Mouse (Mus musculus) hindbrain, postnatal 0 days (tissue): Measurements from ENCODE around the gene Rprd1b. TPM values are rescaled to one million over a fixed set of nuclear protein-coding genes. Genes with fewer than 3 reads are reported as not detected.

Experiments used
- ATAC-seq: fragments of 200-750 bp; cut with Nextera tagmentation; 2 replicates; pipeline ENCODE4 v1.8.0; 2017; ENCODE audit warnings: mild to moderate bottlenecking, moderate TSS enrichment, moderate library complexity
- DNase-seq: peaks from one replicate; pipeline ENCODE4 v3.0.0-alpha.2; 2015; ENCODE audit warnings: low spot score
- H3K27ac ChIP-seq: fragments of 300-500 bp; sonication (generic); 2 replicates; pipeline ENCODE4 v1.5.1; 2014; ENCODE audit warnings: mild to moderate bottlenecking
- H3K27me3 ChIP-seq: fragments of 300-500 bp; sonication (generic); 2 replicates; pipeline ENCODE4 v1.6.1; 2014; ENCODE audit warnings: low read length, mixed read lengths; ENCODE audit not compliant: insufficient read depth
- H3K36me3 ChIP-seq: fragments of 300-500 bp; sonication (generic); 2 replicates; pipeline ENCODE4 v1.6.1; 2014; ENCODE audit warnings: low read length, mixed read lengths; ENCODE audit not compliant: insufficient read depth
- H3K4me1 ChIP-seq: fragments of 300-500 bp; sonication (generic); 2 replicates; pipeline ENCODE4 v1.6.1; 2014; ENCODE audit warnings: antibody characterized with exemption, low read length, mixed read lengths; ENCODE audit not compliant: insufficient read depth
- H3K4me2 ChIP-seq: fragments of 300-500 bp; sonication (generic); 2 replicates; pipeline ENCODE4 v1.6.1; 2014; ENCODE audit warnings: low read depth, mild to moderate bottlenecking, low read length, moderate library complexity, mixed read lengths
- H3K4me3 ChIP-seq: fragments of 300-500 bp; sonication (generic); 2 replicates; pipeline ENCODE4 v1.5.1; 2014; ENCODE audit warnings: low read length
- H3K9ac ChIP-seq: fragments of 300-500 bp; sonication (generic); replicated peaks from 2 replicates; pipeline ENCODE4 v1.6.1; 2014; ENCODE audit warnings: mild to moderate bottlenecking, low read length, moderate library complexity, mixed read lengths
- H3K9me3 ChIP-seq: fragments of 300-500 bp; sonication (generic); 2 replicates; pipeline ENCODE4 v1.6.1; 2016; ENCODE audit warnings: low read length, mixed read lengths
- CTCF ChIP-seq: IDR thresholded peaks from 2 replicates; pipeline ENCODE4 v1.5.1; 2016; ENCODE audit warnings: antibody characterized with exemption, control low read depth, low read depth
- WGBS: fragments of 180-500 bp; shearing (Covaris S2); extraction: QIAGEN DNeasy Blood & Tissue Kit; methylation state at CpG from one replicate; pipeline ENCODE4 v1.1.7; 2014; 5-methylcytosine and 5-hydroxymethylcytosine counted together
- polyA plus RNA-seq: library from polyadenylated mRNA; unstranded; fragments of >200 nt; fragmentation: Nextera tagmentation; extraction: Ambion mirVana; gene quantifications from 2 replicates; pipeline ENCODE4 v1.2.1, GENCODE M21; 2015
- total RNA-seq: library from RNA; depleted of rRNA; stranded (reverse); fragments of >200 nt; gene quantifications from 2 replicates; pipeline ENCODE4 v1.2.3, GENCODE M21; 2014

Rprd1b gene
- total and polyA plus RNA-seq, 2 experiments from 2014 or later, result 19.8 to 31.3 TPM

- Histone ChIP-seq H3K4me1 (no peaks in the 10 kb centered on the region), H3K4me3 (no peak overlapping the region), H3K4me2 (no peak overlapping the region), H3K36me3 (no peaks in the 10 kb centered on the region), H3K27ac (no peak overlapping the region), H3K27me3 (no peaks in the 10 kb centered on the region), H3K9me3 (no peaks in the 10 kb centered on the region), H3K9ac (no peak overlapping the region)
- WGBS, result 80% methylated on average over 5 of the region's 5 CpGs
- DNase-seq (no peak), ATAC-seq (no peak)
- no peak for TF ChIP-seq CTCF
Observed at GRCm38 (mm10) chr2:158101768-158102167, 73.5 kb downstream of the Rprd1b start.

GRCm38 (mm10) chr2:158104966-158105365 lies 76.7 kb downstream of the Rprd1b start:
- H3K27me3 ChIP-seq, result no peaks in the 10 kb centered on the region
- no peak for DNase-seq
- no peak overlapping the region for H3K4me3 ChIP-seq
- no peak for TF ChIP-seq CTCF
- 84% methylated on average over 6 of the region's 6 CpGs for WGBS
- no peak for ATAC-seq
- no peaks in the 10 kb centered on the region for H3K9me3 ChIP-seq
- no peaks in the 10 kb centered on the region for H3K4me1 ChIP-seq
- H3K36me3 ChIP-seq, result no peaks in the 10 kb centered on the region
- H3K27ac ChIP-seq, result no peak overlapping the region
- H3K4me2 ChIP-seq, result no peak overlapping the region
- H3K9ac ChIP-seq, result no peak overlapping the region

GRCm38 (mm10) chr2:158105605-158106004 lies 77.3 kb downstream of the Rprd1b start:
- no peak overlapping the region for H3K27ac ChIP-seq
- WGBS, result 87% methylated on average over 6 of the region's 6 CpGs
- H3K9me3 ChIP-seq, result no peaks in the 10 kb centered on the region
- H3K36me3 ChIP-seq, result no peaks in the 10 kb centered on the region
- H3K9ac ChIP-seq, result no peak overlapping the region
- no peaks in the 10 kb centered on the region for H3K27me3 ChIP-seq
- H3K4me3 ChIP-seq, result no peak overlapping the region
- H3K4me1 ChIP-seq, result no peaks in the 10 kb centered on the region
- no peak for TF ChIP-seq CTCF
- H3K4me2 ChIP-seq, result no peak overlapping the region
- DNase-seq, result no peak
- ATAC-seq, result no peak

- ATAC-seq, result peak; percentile 79
- no peaks in the 10 kb centered on the region for H3K9me3 ChIP-seq
- no peak overlapping the region for H3K4me3 ChIP-seq
- TF ChIP-seq CTCF, result peak; percentile 75
- no peaks in the 10 kb centered on the region for H3K36me3 ChIP-seq
- no peak overlapping the region for H3K9ac ChIP-seq
- DNase-seq, result peak; percentile 80
- H3K27ac ChIP-seq, result no peak overlapping the region
- H3K4me1 ChIP-seq, result no peaks in the 10 kb centered on the region
- no peak overlapping the region for H3K4me2 ChIP-seq
- no peaks in the 10 kb centered on the region for H3K27me3 ChIP-seq
- 26% methylated on average over 6 of the region's 6 CpGs for WGBS
Observed at GRCm38 (mm10) chr2:158106947-158107587, 78.8 kb downstream of the Rprd1b start.

- no peak overlapping the region for H3K9ac ChIP-seq
- H3K27ac ChIP-seq, result no peak overlapping the region
- no peaks in the 10 kb centered on the region for H3K4me1 ChIP-seq
- H3K27me3 ChIP-seq, result no peaks in the 10 kb centered on the region
- ATAC-seq (no peak), DNase-seq (no peak)
- WGBS, result 65% methylated on average over 8 of the region's 8 CpGs
- TF ChIP-seq CTCF, result no peak
- no peak overlapping the region for H3K4me2 ChIP-seq
- no peaks in the 10 kb centered on the region for H3K9me3 ChIP-seq
- H3K4me3 ChIP-seq, result no peak overlapping the region
- no peaks in the 10 kb centered on the region for H3K36me3 ChIP-seq
Observed at GRCm38 (mm10) chr2:158109516-158109915, 81.2 kb downstream of the Rprd1b start.

- DNase-seq (peak; percentile 28), ATAC-seq (no peak)
- H3K27ac ChIP-seq, result no peak overlapping the region
- no peaks in the 10 kb centered on the region for H3K36me3 ChIP-seq
- H3K9me3 ChIP-seq, result no peaks in the 10 kb centered on the region
- H3K4me2 ChIP-seq, result no peak overlapping the region
- no peak overlapping the region for H3K9ac ChIP-seq
- TF ChIP-seq CTCF, result no peak
- H3K27me3 ChIP-seq, result no peaks in the 10 kb centered on the region
- no peak overlapping the region for H3K4me3 ChIP-seq
- 35% methylated on average over 9 of the region's 9 CpGs for WGBS
- H3K4me1 ChIP-seq, result no peaks in the 10 kb centered on the region
Observed at GRCm38 (mm10) chr2:158113591-158114257, 85.4 kb downstream of the Rprd1b start.

GRCm38 (mm10) chr2:158114931-158115330 lies 86.6 kb downstream of the Rprd1b start:
- Histone ChIP-seq H3K27ac (no peak overlapping the region), H3K4me1 (no peaks in the 10 kb centered on the region), H3K4me3 (no peak overlapping the region), H3K9me3 (no peaks in the 10 kb centered on the region), H3K36me3 (no peaks in the 10 kb centered on the region), H3K27me3 (no peaks in the 10 kb centered on the region), H3K4me2 (no peak overlapping the region), H3K9ac (no peak overlapping the region)
- ATAC-seq (no peak), DNase-seq (no peak)
- TF ChIP-seq CTCF, result no peak
- 64% methylated on average over 5 of the region's 5 CpGs for WGBS
